Mouse (Mus musculus) C2C12 (cell line): ENCODE measurements around the gene Il5ra.

Experiments used
- CEBPB ChIP-seq: IDR thresholded peaks from one replicate; pipeline ENCODE4 v1.6.1; 2011; ENCODE audit warnings: low read depth, mild to moderate bottlenecking, control low read depth, moderate library complexity
- CTCF ChIP-seq: IDR thresholded peaks from one replicate; pipeline ENCODE4 v1.5.1; 2011; ENCODE audit not compliant: control insufficient read depth, insufficient read depth, insufficient read length
- MAX ChIP-seq: IDR thresholded peaks from one replicate; pipeline ENCODE4 v1.6.1; 2011; ENCODE audit warnings: mild to moderate bottlenecking, control low read depth
- MYOD1 ChIP-seq: IDR thresholded peaks from one replicate; pipeline ENCODE4 v1.6.1; 2011; ENCODE audit warnings: low read depth; ENCODE audit not compliant: control insufficient read depth, insufficient read length
- MYOG ChIP-seq: IDR thresholded peaks from one replicate; pipeline ENCODE4 v1.6.1; 2011; ENCODE audit not compliant: control insufficient read depth, insufficient read length; ENCODE audit errors: extremely low read depth
- USF1 ChIP-seq: IDR thresholded peaks from one replicate; pipeline ENCODE4 v1.6.1; 2011; ENCODE audit warnings: low read depth, mild to moderate bottlenecking, control low read depth, moderate library complexity

GRCm38 (mm10) chr6:106750291-106750690 is 1.5 kb upstream of the Il5ra start:
- TF ChIP-seq MYOD1 (no peak), CTCF (no peak), CEBPB (no peak), MYOG (no peak), USF1 (no peak), MAX (no peak)
